Mouse (Mus musculus) kidney, embryonic 14.5 days (tissue): ENCODE results near the gene Olfr1462. TPM values are rescaled to one million over a fixed set of nuclear protein-coding genes. Genes with fewer than 3 reads are reported as not detected.

Source experiments
- ATAC-seq: fragments of 200-750 bp; cut with Nextera tagmentation; 2 replicates; pipeline ENCODE4 v1.8.0; 2017; ENCODE audit warnings: moderate number of reproducible peaks, mild to moderate bottlenecking, moderate TSS enrichment, moderate library complexity; ENCODE audit not compliant: low FRiP score, low TSS enrichment
- H3K27ac ChIP-seq: fragments of 300-500 bp; sonication (generic); 2 replicates; pipeline ENCODE4 v1.5.1; 2014; ENCODE audit warnings: low read depth, mild to moderate bottlenecking, low read length, moderate library complexity, mixed read lengths
- H3K27me3 ChIP-seq: fragments of 300-500 bp; sonication (generic); 2 replicates; pipeline ENCODE4 v1.6.1; 2014; ENCODE audit warnings: mild to moderate bottlenecking, low read length; ENCODE audit not compliant: control insufficient read depth, insufficient read depth
- H3K36me3 ChIP-seq: fragments of 300-500 bp; sonication (generic); 2 replicates; pipeline ENCODE4 v1.6.1; 2014; ENCODE audit warnings: low read length, mixed read lengths; ENCODE audit not compliant: control insufficient read depth, insufficient read depth
- H3K4me1 ChIP-seq: fragments of 300-500 bp; sonication (generic); 2 replicates; pipeline ENCODE4 v1.6.1; 2014; ENCODE audit warnings: low read length, mixed read lengths; ENCODE audit not compliant: control insufficient read depth, insufficient read depth
- H3K4me2 ChIP-seq: fragments of 300-500 bp; sonication (generic); replicated peaks from 2 replicates; pipeline ENCODE4 v1.6.1; 2014; ENCODE audit warnings: low read depth, mild to moderate bottlenecking, low read length
- H3K4me3 ChIP-seq: fragments of 300-500 bp; sonication (generic); 2 replicates; pipeline ENCODE4 v1.5.1; 2014; ENCODE audit warnings: mild to moderate bottlenecking, low read length
- H3K9ac ChIP-seq: fragments of 300-500 bp; sonication (generic); 2 replicates; pipeline ENCODE4 v1.6.1; 2014; ENCODE audit warnings: low read depth, mild to moderate bottlenecking, low read length, moderate library complexity
- H3K9me3 ChIP-seq: fragments of 300-500 bp; sonication (generic); 2 replicates; pipeline ENCODE4 v1.6.1; 2016; ENCODE audit warnings: low read length; ENCODE audit not compliant: control insufficient read depth
- WGBS: fragments of 180-500 bp; shearing (Covaris S2); extraction: QIAGEN DNeasy Blood & Tissue Kit; methylation state at CpG from one replicate; pipeline ENCODE4 v1.1.7; 2014; 5-methylcytosine and 5-hydroxymethylcytosine counted together
- polyA plus RNA-seq: library from polyadenylated mRNA; unstranded; fragments of >200 nt; fragmentation: Nextera tagmentation; extraction: Ambion mirVana; gene quantifications from 2 replicates; pipeline ENCODE4 v1.2.1, GENCODE M21; 2014

Gene Olfr1462
- not detected in 2 replicates for polyA plus RNA-seq

- Histone ChIP-seq H3K4me3 (no peak within 1 kb of the TSS), H3K9ac (no peak within 1 kb of the TSS), H3K27me3 (no peaks in the 10 kb centered on the region), H3K4me2 (no peak within 1 kb of the TSS), H3K4me1 (no peaks in the 10 kb centered on the region), H3K9me3 (0 out of 2 replicates have a peak, but pooled peaks cover 3% of the 10 kb centered on the region), H3K27ac (no peak within 1 kb of the TSS), H3K36me3 (no peaks in the 10 kb centered on the region)
- WGBS = 85% methylated on average over 1 of the region's 1 CpGs
- no peak for ATAC-seq
Observed at GRCm38 (mm10) chr19:13185434-13185833, at the start of gene Olfr1462. Gene Olfr1462 (plus strand): TSS chr19:13185734.

GRCm38 (mm10) chr19:13149449-13149848 lies 36.1 kb upstream of the Olfr1462 start, which contains the start of gene Olfr1459:
Gene Olfr1459 (minus strand): TSS chr19:13149549.
- H3K9me3 ChIP-seq = no peaks in the 10 kb centered on the region
- 87% methylated on average over 1 of the region's 1 CpGs for WGBS
- H3K27ac ChIP-seq = no peak within 1 kb of the TSS
- H3K4me1 ChIP-seq = no peaks in the 10 kb centered on the region
- no peak for ATAC-seq
- H3K4me3 ChIP-seq = no peak within 1 kb of the TSS
- H3K36me3 ChIP-seq = no peaks in the 10 kb centered on the region
- no peak within 1 kb of the TSS for H3K4me2 ChIP-seq
- no peaks in the 10 kb centered on the region for H3K27me3 ChIP-seq
- H3K9ac ChIP-seq = no peak within 1 kb of the TSS

GRCm38 (mm10) chr19:13162700-13163099 lies 22.8 kb upstream of the Olfr1462 start, which contains the start of gene Olfr1461:
Gene Olfr1461 (plus strand): TSS chr19:13163000.
- Histone ChIP-seq H3K27ac (no peak within 1 kb of the TSS), H3K4me2 (no peak within 1 kb of the TSS), H3K4me1 (no peaks in the 10 kb centered on the region), H3K4me3 (no peak within 1 kb of the TSS), H3K9me3 (no peaks in the 10 kb centered on the region), H3K9ac (no peak within 1 kb of the TSS), H3K27me3 (no peaks in the 10 kb centered on the region), H3K36me3 (no peaks in the 10 kb centered on the region)
- ATAC-seq = no peak
- 54% methylated on average over 1 of the region's 1 CpGs for WGBS

GRCm38 (mm10) chr19:13221666-13222065 lies 36.1 kb downstream of the Olfr1462 start:
- no peak overlapping the region for H3K4me2 ChIP-seq
- no peak overlapping the region for H3K27ac ChIP-seq
- H3K4me3 ChIP-seq = no peak overlapping the region
- H3K4me1 ChIP-seq = no peaks in the 10 kb centered on the region
- WGBS = 89% methylated on average over 11 of the region's 11 CpGs
- no peaks in the 10 kb centered on the region; the same call in 1 of the 2 replicates for H3K9me3 ChIP-seq
- H3K9ac ChIP-seq = no peak overlapping the region
- H3K27me3 ChIP-seq = no peaks in the 10 kb centered on the region
- no peak for ATAC-seq
- H3K36me3 ChIP-seq = no peaks in the 10 kb centered on the region

- Histone ChIP-seq H3K4me1 (no peaks in the 10 kb centered on the region), H3K27me3 (no peaks in the 10 kb centered on the region), H3K4me3 (no peak within 1 kb of the TSS), H3K9me3 (0 out of 2 replicates have a peak, but pooled peaks cover 2% of the 10 kb centered on the region), H3K36me3 (no peaks in the 10 kb centered on the region), H3K4me2 (no peak within 1 kb of the TSS), H3K27ac (no peak within 1 kb of the TSS), H3K9ac (no peak within 1 kb of the TSS)
- no peak for ATAC-seq
Observed at GRCm38 (mm10) chr19:13231028-13231427, 45.5 kb downstream of the Olfr1462 start, which contains the start of gene Olfr1463. Gene Olfr1463 (plus strand): TSS chr19:13231328.

Other genes starting within 250 kb of the Olfr1462 start
- gene Olfr1450, start 235.5 kb upstream of the Olfr1462 start, polyA plus RNA-seq = not detected in 2 replicates
- not detected in 2 replicates for gene Olfr1451, start 190.7 kb upstream of the Olfr1462 start, polyA plus RNA-seq
- not detected in 2 replicates for gene Olfr1453, start 157.4 kb upstream of the Olfr1462 start, polyA plus RNA-seq
- not detected in 2 replicates for gene Olfr1454, start 125.1 kb upstream of the Olfr1462 start, polyA plus RNA-seq
- not detected in 2 replicates for gene Olfr1457, start 87.8 kb upstream of the Olfr1462 start, polyA plus RNA-seq
- not detected in 2 replicates for gene Olfr1458, start 79.0 kb upstream of the Olfr1462 start, polyA plus RNA-seq
- not detected in 2 replicates for gene Olfr1459, start 36.2 kb upstream of the Olfr1462 start, polyA plus RNA-seq
- not detected in 2 replicates for gene Olfr1461, start 22.7 kb upstream of the Olfr1462 start, polyA plus RNA-seq
- not detected in 2 replicates for gene Olfr1463, start 45.6 kb downstream of the Olfr1462 start, polyA plus RNA-seq
- not detected in 2 replicates for gene Olfr1465, start 129.8 kb downstream of the Olfr1462 start, polyA plus RNA-seq
- not detected in 2 replicates for gene Olfr1466, start 153.1 kb downstream of the Olfr1462 start, polyA plus RNA-seq
- gene Olfr1467, start 176.5 kb downstream of the Olfr1462 start, polyA plus RNA-seq = not detected in 2 replicates
- gene Olfr1469, start 222.1 kb downstream of the Olfr1462 start, polyA plus RNA-seq = not detected in 2 replicates